Mouse (Mus musculus) spleen, adult 2 months (tissue): ENCODE measurements around the gene Olfr550. TPM values are rescaled to one million over a fixed set of nuclear protein-coding genes. Genes with fewer than 3 reads are reported as not detected.

Source experiments
- DNase-seq, 2 experiments: peaks; one replicate each; pipeline versions ENCODE4 v3.0.0 to v3.0.0-alpha.2; 2012 to 2021; ENCODE audit warnings: low spot score in 2 of 2, low read depth in 1 of 2
- H3K27ac ChIP-seq: fragments of 200-500 bp; 2 replicates; pipeline ENCODE4 v1.5.1; 2012; ENCODE audit warnings: low read length, inconsistent platforms; ENCODE audit not compliant: insufficient read depth
- H3K27me3 ChIP-seq: fragments of 200-500 bp; 2 replicates; pipeline ENCODE4 v1.6.1; 2012; ENCODE audit warnings: mild to moderate bottlenecking, moderate library complexity, low read length, inconsistent platforms; ENCODE audit not compliant: control insufficient read depth, insufficient read depth
- H3K36me3 ChIP-seq: fragments of 200-500 bp; 2 replicates; pipeline ENCODE4 v1.6.1; 2012; ENCODE audit warnings: mild to moderate bottlenecking, low read length, inconsistent platforms; ENCODE audit not compliant: control insufficient read depth, insufficient read depth
- H3K4me1 ChIP-seq: fragments of 200-500 bp; 2 replicates; pipeline ENCODE4 v1.6.1; 2011; ENCODE audit warnings: inconsistent platforms; ENCODE audit not compliant: control insufficient read depth, insufficient read depth, insufficient read length
- H3K4me3 ChIP-seq: fragments of 200-500 bp; 2 replicates; pipeline ENCODE4 v1.5.1; 2011; ENCODE audit warnings: mild to moderate bottlenecking, inconsistent platforms; ENCODE audit not compliant: insufficient read depth, insufficient read length; ENCODE audit errors: extremely low read depth
- CTCF ChIP-seq: fragments of 200-500 bp; IDR thresholded peaks from 2 replicates; pipeline ENCODE4 v1.5.1; 2011; ENCODE audit warnings: mild to moderate bottlenecking, inconsistent platforms; ENCODE audit not compliant: insufficient read depth, insufficient read length, insufficient replicate concordance; ENCODE audit errors: extremely low read depth
- POLR2A ChIP-seq: fragments of 200-500 bp; IDR thresholded peaks from 2 replicates; pipeline ENCODE4 v1.6.1; 2011; ENCODE audit warnings: low read depth, low read length, inconsistent platforms
- WGBS: fragments of 180-500 bp; shearing (Covaris S2); methylation state at CpG from one replicate; pipeline ENCODE4 v1.1.7; 2018; 5-methylcytosine and 5-hydroxymethylcytosine counted together
- polyA plus RNA-seq: library from polyadenylated mRNA; depleted of rRNA; stranded (reverse); fragments of >200 nt; gene quantifications from 2 replicates; pipeline ENCODE4 v1.2.3, GENCODE M21; 2012; rRNA removed

Gene Olfr550
- polyA plus RNA-seq, result not detected in 2 replicates

DNA sequence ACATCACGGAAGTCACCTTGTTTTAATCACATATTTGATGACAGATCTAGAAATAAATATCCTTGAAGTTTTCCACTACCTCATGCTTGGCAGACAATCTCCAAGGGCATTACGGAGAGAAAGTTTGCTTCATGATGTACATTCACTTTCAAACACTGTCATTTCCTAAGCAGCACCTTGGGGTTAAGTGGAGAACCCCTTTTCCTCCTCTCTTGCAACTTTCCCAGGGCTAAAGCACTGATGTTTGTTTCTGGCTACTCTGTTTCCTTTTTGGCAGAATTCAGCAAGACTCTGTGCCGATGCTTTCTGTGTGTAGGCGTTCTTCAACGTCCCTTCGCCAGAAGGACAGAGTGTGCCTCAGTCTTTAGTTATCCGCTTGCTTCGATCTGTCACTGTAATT is at the start of gene Olfr550:
Olfr550 (plus strand) TSS at position 301 of the 400 bp plus-strand sequence.
- H3K27ac ChIP-seq, result no peak within 1 kb of the TSS
- DNase-seq, result no peak
- H3K36me3 ChIP-seq, result no peaks in the 10 kb centered on the region
- no peak for TF ChIP-seq POLR2A
- no peak within 1 kb of the TSS for H3K4me3 ChIP-seq
- WGBS, result 92% methylated on average over 8 of the region's 8 CpGs
- H3K4me1 ChIP-seq, result no peaks in the 10 kb centered on the region; the same call in 1 of the 2 replicates
- no peaks in the 10 kb centered on the region for H3K27me3 ChIP-seq

- no peak overlapping the region for H3K27ac ChIP-seq
- no peak for DNase-seq
- no peak overlapping the region for H3K4me3 ChIP-seq
- no peaks in the 10 kb centered on the region for H3K27me3 ChIP-seq
- no peaks in the 10 kb centered on the region for H3K36me3 ChIP-seq
- no peaks in the 10 kb centered on the region for H3K4me1 ChIP-seq
- 47% methylated on average over 1 of the region's 1 CpGs for WGBS
- TF ChIP-seq POLR2A (no peak), CTCF (no peak)
Measured at GRCm38 (mm10) chr7:102529052-102529451, 42.2 kb upstream of the Olfr550 start.

DNA sequence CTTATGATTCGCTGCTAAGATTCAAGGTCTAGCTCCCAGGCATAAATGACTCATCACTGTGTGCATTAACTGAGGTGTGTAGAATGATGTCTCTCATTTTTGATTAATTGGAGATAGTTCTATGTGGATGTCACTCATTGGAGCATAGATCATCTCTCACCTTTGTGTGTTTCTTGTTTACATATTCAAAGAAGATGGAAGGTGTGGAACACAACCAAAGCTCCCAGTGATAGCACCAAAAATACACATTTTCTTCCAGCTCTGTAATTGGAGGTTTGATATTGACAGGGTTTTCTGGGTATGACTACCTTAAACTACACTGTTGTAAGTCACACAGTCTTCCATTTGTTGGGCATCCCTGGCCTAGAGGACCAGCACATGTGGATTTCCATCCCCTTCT is 36.8 kb upstream of the Olfr550 start, which contains the start of gene Olfr547:
Olfr547 (plus strand) TSS at position 301 of the 400 bp plus-strand sequence.
- DNase-seq, result no peak
- Histone ChIP-seq H3K36me3 (no peaks in the 10 kb centered on the region), H3K27me3 (no peaks in the 10 kb centered on the region), H3K4me3 (no peak within 1 kb of the TSS), H3K4me1 (no peaks in the 10 kb centered on the region), H3K27ac (no peak within 1 kb of the TSS)
- 77% methylated on average over 1 of the region's 1 CpGs for WGBS
- no peak for TF ChIP-seq POLR2A
- TF ChIP-seq CTCF, result no peak

GRCm38 (mm10) chr7:102540596-102540995 is 30.6 kb upstream of the Olfr550 start, which contains the start of gene Olfr548-ps1:
Olfr548-ps1 (plus strand) TSS chr7:102540896.
- Histone ChIP-seq H3K27ac (no peak within 1 kb of the TSS), H3K36me3 (no peaks in the 10 kb centered on the region), H3K27me3 (no peaks in the 10 kb centered on the region), H3K4me1 (no peaks in the 10 kb centered on the region), H3K4me3 (no peak within 1 kb of the TSS)
- WGBS, result 79% methylated on average over 2 of the region's 2 CpGs
- DNase-seq, result no peak
- TF ChIP-seq CTCF (no peak), POLR2A (no peak)

- Histone ChIP-seq H3K4me3 (no peak overlapping the region), H3K27ac (no peak overlapping the region), H3K36me3 (no peaks in the 10 kb centered on the region), H3K27me3 (no peaks in the 10 kb centered on the region), H3K4me1 (no peaks in the 10 kb centered on the region)
- TF ChIP-seq CTCF (no peak), POLR2A (no peak)
- no peak for DNase-seq
- WGBS, result 54% methylated on average over 3 of the region's 3 CpGs
Measured at GRCm38 (mm10) chr7:102541251-102541650, 30.0 kb upstream of the Olfr550 start.

GRCm38 (mm10) chr7:102549570-102549969 is 21.7 kb upstream of the Olfr550 start, which contains the start of gene Olfr549:
Olfr549 (plus strand) TSS chr7:102549870.
- H3K27ac ChIP-seq, result no peak within 1 kb of the TSS
- TF ChIP-seq POLR2A, result no peak
- no peak for TF ChIP-seq CTCF
- WGBS, result 83% methylated on average over 3 of the region's 3 CpGs
- H3K36me3 ChIP-seq, result no peaks in the 10 kb centered on the region
- H3K4me3 ChIP-seq, result no peak within 1 kb of the TSS
- no peak for DNase-seq
- no peaks in the 10 kb centered on the region for H3K27me3 ChIP-seq
- no peaks in the 10 kb centered on the region for H3K4me1 ChIP-seq

- Histone ChIP-seq H3K27ac (no peak overlapping the region), H3K4me3 (no peak overlapping the region), H3K36me3 (no peaks in the 10 kb centered on the region), H3K4me1 (no peaks in the 10 kb centered on the region; the same call in 1 of the 2 replicates), H3K27me3 (no peaks in the 10 kb centered on the region)
- TF ChIP-seq POLR2A (no peak), CTCF (no peak)
- 39% methylated on average over 3 of the region's 3 CpGs for WGBS
- no peak for DNase-seq
Measured at GRCm38 (mm10) chr7:102553279-102553678, 18.0 kb upstream of the Olfr550 start.
